Mouse (Mus musculus): ENCODE measurements at regions not wholly inside any gene's neighbourhood (a gene's known extent, or its start where the extent isn't known, plus 50 kb on each side); places are given as distances from the start of the nearest gene placed in this dataset.

- no peak for DNase-seq (ENCODE audit: extremely low spot score in 1 of 2, low spot score in 2 of 2)
- Histone ChIP-seq H3K4me3 (no peak overlapping the region), H3K27ac (no peak overlapping the region)
- intact Hi-C loops (cut with DNase I): no loop called here
- TF ChIP-seq CTCF (IDR thresholded peaks at IDR 0.05): no peak
These were observed 276.7 kb downstream of the Wdr20rt start for GRCm38 (mm10) chr12:65502045-65502444.

GRCm38 (mm10) chr12:65513070-65513469 is 287.8 kb downstream of the Wdr20rt start:
- TF ChIP-seq CTCF (IDR thresholded peaks at IDR 0.05): no peak
- intact Hi-C loops (cut with DNase I): no loop called here
- DNase-seq (ENCODE audit: extremely low spot score in 1 of 2, low spot score in 2 of 2): no peak
- no peak overlapping the region for H3K27ac ChIP-seq
- H3K4me3 ChIP-seq: no peak overlapping the region

- Histone ChIP-seq H3K27ac (no peak overlapping the region), H3K4me3 (no peak overlapping the region)
- intact Hi-C loops (cut with DNase I): no loop called here
- no peak for TF ChIP-seq CTCF (IDR thresholded peaks at IDR 0.05)
- no peak for DNase-seq (ENCODE audit: extremely low spot score in 1 of 2, low spot score in 2 of 2)
These were observed 308.9 kb downstream of the Wdr20rt start for GRCm38 (mm10) chr12:65534142-65534690.

GRCm38 (mm10) chr12:65548301-65548700 is 323.0 kb downstream of the Wdr20rt start:
- no peak for TF ChIP-seq CTCF (IDR thresholded peaks at IDR 0.05)
- Histone ChIP-seq H3K4me3 (no peak overlapping the region), H3K27ac (no peak overlapping the region)
- no peak for DNase-seq (ENCODE audit: extremely low spot score in 1 of 2, low spot score in 2 of 2)
- intact Hi-C loops (cut with DNase I): no loop called here

GRCm38 (mm10) chr12:65552230-65552629 is 326.9 kb downstream of the Wdr20rt start:
- Histone ChIP-seq H3K27ac (no peak overlapping the region), H3K4me3 (no peak overlapping the region)
- TF ChIP-seq CTCF (IDR thresholded peaks at IDR 0.05): no peak
- no peak for DNase-seq (ENCODE audit: extremely low spot score in 1 of 2, low spot score in 2 of 2)
- intact Hi-C loops (cut with DNase I): no loop called here

- Histone ChIP-seq H3K27ac (no peak overlapping the region), H3K4me3 (no peak overlapping the region)
- DNase-seq (ENCODE audit: extremely low spot score in 1 of 2, low spot score in 2 of 2): no peak
- no peak for TF ChIP-seq CTCF (IDR thresholded peaks at IDR 0.05)
- intact Hi-C loops (cut with DNase I): no loop called here
These were observed 333.7 kb downstream of the Wdr20rt start for GRCm38 (mm10) chr12:65559036-65559435.

- no peak for TF ChIP-seq CTCF (IDR thresholded peaks at IDR 0.05)
- Histone ChIP-seq H3K27ac (no peak overlapping the region), H3K4me3 (no peak overlapping the region)
- intact Hi-C loops (cut with DNase I): no loop called here
- no peak for DNase-seq (ENCODE audit: extremely low spot score in 1 of 2, low spot score in 2 of 2)
These were observed 334.5 kb downstream of the Wdr20rt start for GRCm38 (mm10) chr12:65559809-65560208.

- DNase-seq (ENCODE audit: extremely low spot score in 1 of 2, low spot score in 2 of 2): no peak
- no peak overlapping the region for H3K27ac ChIP-seq
- H3K4me3 ChIP-seq: no peak overlapping the region
- intact Hi-C loops (cut with DNase I): no loop called here
- TF ChIP-seq CTCF (IDR thresholded peaks at IDR 0.05): no peak
These were observed 346.3 kb downstream of the Wdr20rt start for GRCm38 (mm10) chr12:65571633-65572032.

GRCm38 (mm10) chr12:65593559-65593958 is 368.2 kb downstream of the Wdr20rt start:
- Histone ChIP-seq H3K27ac (no peak overlapping the region), H3K4me3 (no peak overlapping the region)
- intact Hi-C loops (cut with DNase I): no loop called here
- no peak for DNase-seq (ENCODE audit: extremely low spot score in 1 of 2, low spot score in 2 of 2)
- TF ChIP-seq CTCF (IDR thresholded peaks at IDR 0.05): no peak

GRCm38 (mm10) chr12:65594075-65594474 is 368.8 kb downstream of the Wdr20rt start:
- intact Hi-C loops (cut with DNase I): no loop called here
- DNase-seq (ENCODE audit: extremely low spot score in 1 of 2, low spot score in 2 of 2): no peak
- no peak for TF ChIP-seq CTCF (IDR thresholded peaks at IDR 0.05)

GRCm38 (mm10) chr12:65644232-65644631 is 418.9 kb downstream of the Wdr20rt start:
- no peak for DNase-seq (ENCODE audit: extremely low spot score in 1 of 2, low spot score in 2 of 2)
- no peak for TF ChIP-seq CTCF (IDR thresholded peaks at IDR 0.05)
- Histone ChIP-seq H3K27ac (no peak overlapping the region), H3K4me3 (no peak overlapping the region)
- intact Hi-C loops (cut with DNase I): no loop called here

More at GRCm38 (mm10) chr12:65594075-65594474, 368.8 kb downstream of the Wdr20rt start:
- H3K27ac ChIP-seq: no peak overlapping the region
- no peak overlapping the region for H3K4me3 ChIP-seq

- DNase-seq (ENCODE audit: extremely low spot score in 1 of 2, low spot score in 2 of 2): no peak
- no peak for TF ChIP-seq CTCF (IDR thresholded peaks at IDR 0.05)
- Histone ChIP-seq H3K4me3 (no peak overlapping the region), H3K27ac (no peak overlapping the region)
- intact Hi-C loops (cut with DNase I): no loop called here
These were observed 431.5 kb downstream of the Wdr20rt start for GRCm38 (mm10) chr12:65656772-65657171.

- no peak overlapping the region for H3K4me3 ChIP-seq
- intact Hi-C loops (cut with DNase I): no loop called here
- TF ChIP-seq CTCF (IDR thresholded peaks at IDR 0.05): no peak
- no peak for DNase-seq (ENCODE audit: extremely low spot score in 1 of 2, low spot score in 2 of 2)
- no peak overlapping the region for H3K27ac ChIP-seq
These were observed 446.4 kb downstream of the Wdr20rt start for GRCm38 (mm10) chr12:65671673-65672072.
